Mouse (Mus musculus) thymus, postnatal 10 days (tissue): Measurements from ENCODE around the gene Acoxl.
A peak's percentile ranks its signal among the peaks of the same experiment; 100 is the strongest.

ENCODE experiments used
- DNase-seq, 2 experiments: peaks; one replicate each; pipeline ENCODE4 v3.0.0; 2021; ENCODE audit warnings: low spot score in 2 of 2

Gene Acoxl

DNA sequence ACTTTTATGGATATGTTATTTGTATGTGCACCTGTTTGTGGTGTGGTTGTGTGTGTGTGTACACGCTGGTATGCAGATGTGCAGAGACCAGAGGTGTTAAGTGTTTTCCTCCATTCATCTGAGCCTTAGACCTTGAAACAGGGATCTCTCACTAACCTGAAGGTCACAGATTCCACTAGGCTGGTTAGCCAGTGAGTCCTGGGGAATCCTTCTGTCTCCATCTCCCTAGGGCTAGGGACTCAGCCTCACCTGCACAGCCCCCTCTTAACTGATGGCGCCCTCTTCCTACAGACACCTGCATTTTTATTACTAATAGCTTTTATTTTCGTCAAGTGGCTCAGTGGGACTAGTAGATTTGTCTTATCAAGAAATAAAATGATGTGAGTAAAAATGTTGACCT, 301.5 kb downstream of the Acoxl start:
- DNase-seq, result no peak

GRCm38 (mm10) chr2:128143992-128144391, 305.3 kb downstream of the Acoxl start:
- no peak for DNase-seq

- DNase-seq, result no peak
Measured at GRCm38 (mm10) chr2:128145433-128145832, 306.8 kb downstream of the Acoxl start.

GRCm38 (mm10) chr2:128149596-128149995, 310.9 kb downstream of the Acoxl start:
- no peak for DNase-seq

GRCm38 (mm10) chr2:128152211-128152610, 313.5 kb downstream of the Acoxl start:
- DNase-seq, result peak in 1 of 2 experiments; percentile 25

DNA sequence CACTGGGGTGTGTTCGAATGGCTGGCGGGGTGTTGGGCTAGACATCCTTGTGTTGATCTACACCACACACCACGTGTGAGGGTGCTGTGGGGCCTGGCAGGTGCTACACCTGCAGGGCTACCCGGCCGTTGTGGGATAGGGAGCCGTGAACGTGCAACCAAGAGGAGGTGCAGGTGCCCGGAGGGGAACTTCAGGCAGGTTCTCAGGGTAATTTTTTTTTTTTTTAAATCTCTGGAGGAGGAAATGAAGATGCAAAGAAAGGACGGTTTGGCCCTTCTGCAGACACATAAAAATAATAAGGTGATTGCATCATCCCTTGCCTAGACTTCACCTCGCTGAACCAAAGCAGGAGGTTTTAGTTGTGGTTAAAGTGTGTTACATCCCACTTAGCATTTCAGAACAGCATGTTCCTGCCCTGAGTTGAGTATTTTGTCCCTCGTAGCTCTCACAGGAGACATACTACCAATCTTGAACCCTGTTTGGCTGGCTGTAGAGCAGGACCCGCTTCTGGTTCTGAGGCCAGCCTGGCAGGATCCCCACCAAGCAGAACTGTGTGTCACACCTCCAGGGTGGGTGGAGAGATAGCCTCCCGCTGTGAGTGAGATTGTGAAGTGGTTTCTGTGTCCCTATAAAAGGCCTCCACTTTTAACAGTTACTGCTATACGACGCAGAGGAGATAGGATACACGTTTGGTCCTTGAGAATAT, 314.3 kb downstream of the Acoxl start:
- peak; percentile 69 to 84 for DNase-seq

DNA sequence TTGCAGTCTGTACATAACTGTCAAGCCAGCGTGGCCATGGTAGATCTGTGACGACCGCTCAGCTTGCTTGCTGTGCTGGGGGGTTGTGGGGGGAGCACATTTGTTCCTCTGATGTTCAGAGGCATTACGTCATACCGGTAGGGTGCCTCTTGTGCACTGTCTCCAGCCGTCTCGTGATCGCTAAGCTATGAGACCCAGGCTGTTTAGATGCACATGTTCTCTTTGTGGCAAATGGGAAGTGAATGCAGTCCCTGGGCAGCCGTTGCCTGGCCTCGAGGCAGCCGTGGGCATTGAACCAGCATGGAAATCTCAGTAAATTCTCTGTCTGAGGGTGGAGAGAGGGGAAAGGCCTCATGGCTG, 314.9 kb downstream of the Acoxl start:
- DNase-seq, result peak; percentile 43

DNA sequence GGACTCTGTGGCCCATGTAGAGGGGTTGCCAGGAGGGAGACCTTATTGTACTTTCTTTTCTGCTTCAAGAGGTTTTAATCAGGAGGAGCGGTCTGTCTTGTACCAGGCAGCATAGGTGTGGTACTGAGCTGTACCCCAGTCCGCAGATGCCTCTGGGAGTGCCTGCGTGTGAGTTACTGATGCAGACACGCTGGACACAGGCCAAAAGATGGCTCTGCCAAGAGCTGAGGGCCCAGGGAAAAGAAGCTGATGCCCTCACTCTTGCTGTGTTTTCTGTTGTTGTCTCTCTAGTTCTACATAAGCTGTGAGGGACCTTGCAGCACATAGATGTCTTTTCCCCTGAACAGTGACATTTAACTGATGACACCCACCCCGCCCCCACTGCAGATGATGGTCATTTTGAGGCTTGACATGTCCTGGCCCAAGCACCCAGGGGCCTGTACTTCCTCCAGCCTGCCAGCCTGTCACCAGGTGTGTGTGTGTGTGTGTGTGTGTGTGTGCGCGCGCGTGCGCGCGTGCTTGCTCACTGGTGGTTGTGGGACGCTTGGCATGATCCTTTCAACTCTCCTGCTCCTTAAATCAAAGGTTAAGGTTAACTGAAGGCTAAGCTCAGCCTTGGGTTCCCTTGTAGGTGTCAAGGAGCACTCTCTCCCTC, 316.9 kb downstream of the Acoxl start:
- peak in 1 of 2 experiments; percentile 20 for DNase-seq

DNA sequence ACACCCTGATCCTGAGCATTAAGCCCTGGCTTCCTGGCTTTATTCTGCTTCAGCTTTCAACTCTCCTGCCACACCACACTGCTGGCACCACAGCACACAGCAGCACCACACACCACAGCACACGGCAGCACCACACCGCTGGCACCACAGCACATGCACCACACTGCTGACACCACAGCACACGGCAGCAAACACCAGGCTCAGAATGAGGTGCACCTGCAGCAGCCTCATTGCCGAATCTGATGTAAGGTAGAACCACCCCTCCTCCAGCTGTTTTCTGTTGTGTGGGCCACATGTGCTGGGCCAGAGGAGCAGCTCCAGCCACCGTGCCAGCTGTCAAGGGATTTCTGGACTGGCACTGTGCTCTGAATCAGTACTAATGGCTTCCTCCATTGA, 317.4 kb downstream of the Acoxl start:
- peak; percentile 32 to 41 for DNase-seq

- no peak for DNase-seq
Measured at GRCm38 (mm10) chr2:128156557-128157412, 318.1 kb downstream of the Acoxl start.

- DNase-seq, result peak; percentile 15 to 27
Measured at GRCm38 (mm10) chr2:128158734-128159410, 320.2 kb downstream of the Acoxl start.

GRCm38 (mm10) chr2:128159619-128160125, 321.0 kb downstream of the Acoxl start:
- DNase-seq, result no peak

- DNase-seq, result no peak
Measured at GRCm38 (mm10) chr2:128163177-128163576, 324.5 kb downstream of the Acoxl start.

DNA sequence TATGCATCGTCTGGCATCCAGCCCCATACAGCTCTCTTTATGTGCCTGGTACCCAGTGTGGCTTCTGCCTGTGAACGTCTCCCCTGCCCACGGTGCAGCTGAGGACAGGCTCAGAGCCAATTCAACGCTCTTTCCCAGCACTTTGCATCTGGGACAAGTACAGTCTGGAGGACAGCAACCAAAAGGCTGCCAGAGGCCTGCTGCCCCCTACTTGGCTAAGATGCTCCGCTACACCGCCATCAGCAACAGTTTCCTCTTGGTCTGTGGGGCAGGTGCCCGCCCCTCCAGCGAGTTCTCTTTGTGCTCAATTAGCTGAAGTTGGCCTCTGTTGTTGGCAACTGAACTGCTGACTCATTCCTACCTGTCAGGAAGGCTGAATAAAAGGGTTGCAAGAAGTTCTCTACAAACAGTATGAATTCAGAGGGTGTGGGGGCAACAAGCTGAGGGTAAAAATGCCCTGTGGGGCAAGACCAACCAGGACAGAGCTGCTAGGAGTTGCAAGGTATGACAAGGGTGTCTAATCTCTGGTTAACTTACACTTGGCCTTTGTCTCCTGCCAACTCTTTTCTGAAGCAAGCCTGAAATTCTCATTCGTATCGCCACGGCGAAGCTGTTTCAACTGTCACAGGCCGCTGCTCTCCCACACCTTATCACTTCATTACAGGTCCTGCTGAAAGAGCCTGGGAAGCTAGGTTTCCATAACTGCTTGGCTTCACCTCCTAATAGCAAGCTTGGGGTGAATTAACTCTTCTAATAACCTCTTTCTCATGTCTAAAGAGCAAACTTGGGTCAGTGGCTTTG, 328.1 kb downstream of the Acoxl start:
- no peak for DNase-seq

DNA sequence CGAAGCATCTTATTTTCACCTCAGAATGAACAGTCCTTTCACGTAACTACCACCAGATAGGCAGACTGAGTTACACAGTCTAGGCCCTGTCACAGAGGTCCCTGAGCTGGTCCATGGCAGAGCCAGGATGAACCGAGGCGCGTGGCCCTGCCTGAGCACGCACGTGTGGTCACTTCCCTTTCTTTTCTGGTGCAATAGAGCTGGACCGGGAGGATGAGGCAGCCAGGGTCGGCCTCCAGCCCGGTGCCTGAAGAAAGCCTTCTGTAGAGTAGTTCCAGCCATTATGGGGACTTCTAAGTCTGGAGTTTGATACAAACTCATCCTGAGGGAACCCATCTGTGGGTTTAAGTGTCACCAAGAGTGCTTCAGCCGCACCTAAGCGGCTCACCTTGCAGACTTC, 329.3 kb downstream of the Acoxl start:
- DNase-seq, result no peak

DNA sequence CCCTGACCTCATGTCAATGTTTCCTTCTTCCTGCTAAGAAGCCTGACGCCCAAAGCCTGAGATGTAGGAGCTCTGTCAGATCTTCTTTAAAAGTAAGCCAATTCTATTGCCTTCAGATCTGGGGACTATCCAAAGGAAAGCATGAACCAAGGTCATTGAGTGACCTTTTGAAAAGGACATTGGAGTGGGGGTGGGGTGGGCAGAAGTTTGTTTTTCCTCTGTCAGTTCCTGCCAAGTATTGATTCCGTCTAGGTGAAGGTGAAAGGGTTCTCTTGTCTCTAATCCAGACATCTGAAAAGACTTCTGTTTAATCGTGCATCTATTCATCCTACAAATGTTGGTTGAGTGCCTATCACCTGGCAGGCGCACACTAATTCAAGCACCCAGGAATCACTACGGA, 330.8 kb downstream of the Acoxl start:
- no peak for DNase-seq

GRCm38 (mm10) chr2:128169972-128170371, 331.3 kb downstream of the Acoxl start:
- no peak for DNase-seq

DNA sequence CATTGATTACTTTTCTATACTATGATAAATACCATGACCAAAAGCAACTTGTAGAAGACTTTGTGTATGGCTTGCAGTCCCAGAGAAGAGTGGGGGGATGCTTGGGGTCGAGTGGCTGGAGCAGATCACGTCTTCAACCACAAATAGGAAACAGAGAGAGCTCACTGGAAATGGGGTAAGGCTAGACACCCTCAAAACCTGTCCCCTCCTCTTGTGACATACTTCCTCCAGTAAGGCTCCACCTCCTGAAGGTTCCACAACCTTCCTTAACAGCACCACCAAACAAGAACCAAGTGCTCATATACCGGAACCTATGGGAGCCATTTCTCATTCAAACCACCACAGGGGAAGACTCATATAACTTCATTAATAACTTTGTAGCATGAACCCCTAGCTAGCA, 331.9 kb downstream of the Acoxl start:
- no peak for DNase-seq

DNA sequence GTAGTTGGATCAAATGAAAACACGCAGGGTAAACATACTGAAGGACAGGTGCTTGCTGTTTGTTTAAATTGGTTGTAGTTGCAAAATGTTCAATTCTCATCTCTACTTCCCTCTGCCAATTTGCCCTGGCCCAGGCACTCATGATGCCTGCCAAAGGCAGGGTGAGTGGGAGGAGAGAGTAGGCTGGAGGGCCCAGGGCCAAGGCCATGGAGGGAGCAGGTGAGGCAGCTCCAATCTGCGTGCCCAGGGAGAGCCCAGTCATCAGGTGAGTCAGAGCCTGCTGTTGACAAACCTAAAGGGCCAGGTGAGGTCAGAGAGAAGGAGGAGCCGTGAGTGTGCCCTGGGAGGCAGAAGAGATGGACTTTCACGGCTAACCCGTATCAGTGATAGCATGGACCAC, 333.6 kb downstream of the Acoxl start:
- DNase-seq, result no peak
